ENCODE assay signal across 1 mouse cellular context in genomic region chr8:70764026-70764425, GRCm38 (mm10).
TF ChIP-seq lines count a peak whose summit lies in the region.

No protein-coding gene starts in this region.

TF ChIP-seq in MEL, 35 proteins besides CTCF, POLR2A, EP300 and RAD21 (continued from another document):
- TF ChIP-seq HCFC1 (IDR thresholded peaks at IDR 0.05; ENCODE audit: low read depth, low read length) (peak; percentile 60; the same call in 1 of the 2 replicates), SIN3A (IDR thresholded peaks at IDR 0.05; ENCODE audit: low read length) (peak; percentile 78), ZKSCAN1 (IDR thresholded peaks at IDR 0.05; ENCODE audit: low read depth, low read length) (no peak), MEF2A (IDR thresholded peaks at IDR 0.05; ENCODE audit: extremely low read depth, insufficient replicate concordance, low read depth, low read length, poor library complexity, severe bottlenecking) (no peak), TCF12 (IDR thresholded peaks at IDR 0.05; ENCODE audit: low read depth, low read length) (peak; percentile 76)
